Mouse (Mus musculus): Measurements from ENCODE around the gene Abhd12b.

DNA sequence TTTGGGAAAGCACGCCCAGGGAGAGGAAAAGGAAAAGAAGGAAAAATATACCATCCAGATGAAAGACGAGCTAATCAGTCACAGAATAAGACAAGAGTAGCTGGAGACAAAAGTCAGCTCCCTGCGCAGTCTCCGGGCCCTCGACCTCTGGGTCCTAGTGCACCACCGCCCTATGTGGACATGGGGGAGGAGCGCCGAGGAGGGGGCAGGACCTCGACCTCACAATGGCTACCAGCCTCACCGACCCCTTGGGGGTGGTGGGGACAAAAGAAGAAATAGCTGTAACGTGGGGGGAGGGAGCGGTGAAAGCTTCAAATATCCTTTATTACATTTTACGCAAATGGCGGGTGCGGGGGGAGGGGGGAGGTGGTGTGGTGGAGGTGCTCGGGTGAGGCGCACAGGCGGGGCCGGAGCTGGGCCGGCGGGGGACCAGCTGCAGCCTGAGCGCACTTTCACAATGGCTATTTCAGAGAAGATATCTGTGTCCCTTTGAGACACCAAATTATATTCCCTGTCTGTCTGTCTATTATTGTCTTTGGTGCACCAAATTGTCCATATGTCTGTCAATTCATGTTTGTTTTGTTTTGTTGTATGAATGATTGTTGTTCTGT is 30.3 kb downstream of the Abhd12b start:
- TF ChIP-seq CTCF (conservative IDR thresholded peaks at IDR 0.05; ENCODE audit: low read length), result no peak
- TF ChIP-seq NANOG (IDR thresholded peaks at IDR 0.05; ENCODE audit: borderline replicate concordance, low read length), result no peak
